Mouse (Mus musculus) midbrain, embryonic 14.5 days (tissue): ENCODE results near the gene Pisd. TPM values are rescaled to one million over a fixed set of nuclear protein-coding genes. Genes with fewer than 3 reads are reported as not detected.
"Not testable (repeated sequence)": the region's sequence is repeated elsewhere in the genome, so short reads cannot be mapped to it uniquely, and the experiment has no call there.

Experiments
- ATAC-seq: fragments of 200-750 bp; cut with Nextera tagmentation; 2 replicates; pipeline ENCODE4 v1.8.0; 2017; ENCODE audit warnings: moderate number of reproducible peaks, moderate library complexity; ENCODE audit not compliant: low FRiP score, low TSS enrichment
- DNase-seq: peaks from one replicate; pipeline ENCODE4 v3.0.0-alpha.2; 2015
- H3K27ac ChIP-seq: fragments of 300-500 bp; sonication (generic); replicated peaks from 2 replicates; pipeline ENCODE4 v1.5.1; 2014; ENCODE audit warnings: mild to moderate bottlenecking, low read depth, low read length, moderate library complexity
- H3K27me3 ChIP-seq: fragments of 300-500 bp; sonication (generic); 2 replicates; pipeline ENCODE4 v1.6.1; 2014; ENCODE audit warnings: low read length, control low read depth, mixed read lengths; ENCODE audit not compliant: control insufficient read depth, insufficient read depth
- H3K36me3 ChIP-seq: fragments of 300-500 bp; sonication (generic); 2 replicates; pipeline ENCODE4 v1.6.1; 2014; ENCODE audit warnings: low read length, control low read depth; ENCODE audit not compliant: control insufficient read depth, insufficient read depth
- H3K4me1 ChIP-seq: fragments of 300-500 bp; sonication (generic); 2 replicates; pipeline ENCODE4 v1.6.1; 2014; ENCODE audit warnings: mild to moderate bottlenecking, antibody characterized with exemption, low read length, control low read depth; ENCODE audit not compliant: control insufficient read depth, insufficient read depth
- H3K4me2 ChIP-seq: fragments of 300-500 bp; sonication (generic); 2 replicates; pipeline ENCODE4 v1.6.1; 2014; ENCODE audit warnings: mild to moderate bottlenecking, low read length, moderate library complexity
- H3K4me3 ChIP-seq: fragments of 300-500 bp; sonication (generic); replicated peaks from 2 replicates; pipeline ENCODE4 v1.5.1; 2014; ENCODE audit warnings: low read depth, low read length
- H3K9ac ChIP-seq: fragments of 300-500 bp; sonication (generic); replicated peaks from 2 replicates; pipeline ENCODE4 v1.6.1; 2014; ENCODE audit warnings: mild to moderate bottlenecking, low read length, moderate library complexity
- H3K9me3 ChIP-seq: fragments of 300-500 bp; sonication (generic); 2 replicates; pipeline ENCODE4 v1.6.1; 2016; ENCODE audit warnings: low read length, control low read depth, mixed read lengths; ENCODE audit not compliant: control insufficient read depth
- WGBS: fragments of 180-500 bp; shearing (Covaris S2); extraction: QIAGEN DNeasy Blood & Tissue Kit; methylation state at CpG from one replicate; pipeline ENCODE4 v1.1.7; 2014; 5-methylcytosine and 5-hydroxymethylcytosine counted together
- polyA plus RNA-seq: library from polyadenylated mRNA; unstranded; fragments of >200 nt; fragmentation: Nextera tagmentation; extraction: Ambion mirVana; gene quantifications from 2 replicates; pipeline ENCODE4 v1.2.1, GENCODE M21; 2014

Pisd gene
- polyA plus RNA-seq, 1 experiment from 2014 or later, result 106 TPM

- no peaks in the 10 kb centered on the region for H3K9me3 ChIP-seq
- H3K36me3 ChIP-seq, result 0 out of 2 replicates have a peak, but pooled peaks cover 5% of the 10 kb centered on the region
- H3K4me2 ChIP-seq, result no peak overlapping the region
- DNase-seq (no peak), ATAC-seq (no peak)
- WGBS, result 97% methylated on average over 8 of the region's 8 CpGs
- no peak overlapping the region for H3K9ac ChIP-seq
- H3K27me3 ChIP-seq, result no peaks in the 10 kb centered on the region
- H3K4me3 ChIP-seq, result no peak overlapping the region
- H3K27ac ChIP-seq, result no peak overlapping the region
- 0 out of 2 replicates have a peak, but pooled peaks cover 4% of the 10 kb centered on the region for H3K4me1 ChIP-seq
Observed at GRCm38 (mm10) chr5:32756141-32756540, 29.3 kb downstream of the Pisd start.

GRCm38 (mm10) chr5:32751736-32752135, 33.7 kb downstream of the Pisd start:
- H3K27me3 ChIP-seq, result no peaks in the 10 kb centered on the region
- no peaks in the 10 kb centered on the region for H3K36me3 ChIP-seq
- no peak overlapping the region for H3K4me3 ChIP-seq
- no peak overlapping the region for H3K4me2 ChIP-seq
- H3K9ac ChIP-seq, result no peak overlapping the region
- H3K27ac ChIP-seq, result no peak overlapping the region
- WGBS, result 41% methylated on average over 2 of the region's 2 CpGs
- no peaks in the 10 kb centered on the region for H3K9me3 ChIP-seq
- 0 out of 2 replicates have a peak, but pooled peaks cover 4% of the 10 kb centered on the region for H3K4me1 ChIP-seq
- ATAC-seq, result no peak
- DNase-seq, result no peak

- H3K36me3 ChIP-seq, result no peaks in the 10 kb centered on the region
- H3K9ac ChIP-seq, result no peak overlapping the region
Observed at GRCm38 (mm10) chr5:32748936-32749335, 36.5 kb downstream of the Pisd start.

GRCm38 (mm10) chr5:32747650-32748375, 37.6 kb downstream of the Pisd start:
- Histone ChIP-seq H3K4me1 (0 out of 2 replicates have a peak, but pooled peaks cover 4% of the 10 kb centered on the region), H3K4me2 (no peak overlapping the region), H3K4me3 (no peak overlapping the region), H3K27ac (no peak overlapping the region), H3K9me3 (no peaks in the 10 kb centered on the region), H3K27me3 (no peaks in the 10 kb centered on the region), H3K36me3 (no peaks in the 10 kb centered on the region), H3K9ac (no peak overlapping the region)
- DNase-seq, result peak; percentile 75
- ATAC-seq, result no peak
- 67% methylated on average over 6 of the region's 6 CpGs for WGBS

More at GRCm38 (mm10) chr5:32748936-32749335, 36.5 kb downstream of the Pisd start:
- DNase-seq, result no peak
- Histone ChIP-seq H3K4me1 (0 out of 2 replicates have a peak, but pooled peaks cover 4% of the 10 kb centered on the region), H3K27ac (no peak overlapping the region), H3K4me3 (no peak overlapping the region), H3K27me3 (no peaks in the 10 kb centered on the region), H3K4me2 (no peak overlapping the region), H3K9me3 (no peaks in the 10 kb centered on the region)
- 93% methylated on average over 6 of the region's 6 CpGs for WGBS
- ATAC-seq, result no peak

GRCm38 (mm10) chr5:32745705-32746655, 39.5 kb downstream of the Pisd start:
- Histone ChIP-seq H3K4me1 (0 out of 2 replicates have a peak, but pooled peaks cover 7% of the 10 kb centered on the region), H3K4me3 (no peak overlapping the region), H3K4me2 (peak overlapping the region; percentile 21), H3K27ac (0 out of 2 replicates have a peak overlapping the region, but pooled peaks have one; percentile 26), H3K36me3 (no peaks in the 10 kb centered on the region), H3K27me3 (no peaks in the 10 kb centered on the region), H3K9me3 (no peaks in the 10 kb centered on the region), H3K9ac (no peak overlapping the region)
- ATAC-seq, result no peak
- peak; percentile 50 for DNase-seq
- 13% methylated on average over 9 of the region's 10 CpGs for WGBS

- Histone ChIP-seq H3K9ac (no peak overlapping the region; the same call in 1 of the 2 replicates), H3K4me2 (no peak overlapping the region), H3K4me3 (no peak overlapping the region), H3K36me3 (no peaks in the 10 kb centered on the region), H3K9me3 (no peaks in the 10 kb centered on the region), H3K27ac (peak overlapping the region; percentile 70), H3K4me1 (0 out of 2 replicates have a peak, but pooled peaks cover 7% of the 10 kb centered on the region), H3K27me3 (no peaks in the 10 kb centered on the region)
- WGBS, result 55% methylated on average over 9 of the region's 9 CpGs
- ATAC-seq (no peak), DNase-seq (peak; percentile 69)
Observed at GRCm38 (mm10) chr5:32742149-32742548, 43.3 kb downstream of the Pisd start.

- H3K36me3 ChIP-seq, H3K9me3 ChIP-seq, H3K4me2 ChIP-seq, H3K9ac ChIP-seq, H3K4me3 ChIP-seq, H3K27me3 ChIP-seq, H3K4me1 ChIP-seq: not testable (repeated sequence)
- ATAC-seq, result peak; percentile 6; the same call in 1 of the 2 replicates
- WGBS, result 59% methylated on average over 4 of the region's 4 CpGs
- peak overlapping the region; percentile 70 for H3K27ac ChIP-seq
- DNase-seq, result peak; percentile 29
Observed at GRCm38 (mm10) chr5:32741377-32741776, 44.1 kb downstream of the Pisd start.

- 88% methylated on average over 8 of the region's 8 CpGs for WGBS
- H3K4me2 ChIP-seq, H3K36me3 ChIP-seq, ATAC-seq, H3K27me3 ChIP-seq, H3K4me1 ChIP-seq, DNase-seq, H3K9ac ChIP-seq, H3K4me3 ChIP-seq, H3K9me3 ChIP-seq: not testable (repeated sequence)
- peak overlapping the region; percentile 52; the same call in 1 of the 2 replicates for H3K27ac ChIP-seq
Observed at GRCm38 (mm10) chr5:32740850-32741249, 44.6 kb downstream of the Pisd start.
